Mouse (Mus musculus): ENCODE data around the gene Hecw2. TPM values are rescaled to one million over a fixed set of nuclear protein-coding genes. Genes with fewer than 3 reads are reported as not detected.

The Hecw2 gene
- polyA plus RNA-seq, 1 experiment: 0.47 TPM

- TF ChIP-seq CTCF (IDR thresholded peaks at IDR 0.05; ENCODE audit: control insufficient read depth, insufficient read depth, low read length) (no peak), POLR2A (IDR thresholded peaks at IDR 0.05; ENCODE audit: borderline replicate concordance, control insufficient read depth, low read depth, low read length) (peak; percentile 99)
- no peaks in the 10 kb centered on the region for H3K4me1 ChIP-seq (ENCODE audit: control insufficient read depth, insufficient read depth, low read length)
- peak within 1 kb of the TSS; percentile 92 for H3K4me3 ChIP-seq (replicated peaks; ENCODE audit: control insufficient read depth, low read depth, low read length)
- peak within 1 kb of the TSS; percentile 100 for H3K27ac ChIP-seq (ENCODE audit: control insufficient read depth, insufficient read depth, low read depth, low read length, poor library complexity)
- under 1% methylated on average over 79 of the region's 81 CpGs for WGBS
Observed at GRCm38 (mm10) chr1:53784721-53785418, 410.1 kb downstream of the Hecw2 start, which contains the start of gene Stk17b. Gene Stk17b (minus strand): TSS chr1:53785224.

DNA sequence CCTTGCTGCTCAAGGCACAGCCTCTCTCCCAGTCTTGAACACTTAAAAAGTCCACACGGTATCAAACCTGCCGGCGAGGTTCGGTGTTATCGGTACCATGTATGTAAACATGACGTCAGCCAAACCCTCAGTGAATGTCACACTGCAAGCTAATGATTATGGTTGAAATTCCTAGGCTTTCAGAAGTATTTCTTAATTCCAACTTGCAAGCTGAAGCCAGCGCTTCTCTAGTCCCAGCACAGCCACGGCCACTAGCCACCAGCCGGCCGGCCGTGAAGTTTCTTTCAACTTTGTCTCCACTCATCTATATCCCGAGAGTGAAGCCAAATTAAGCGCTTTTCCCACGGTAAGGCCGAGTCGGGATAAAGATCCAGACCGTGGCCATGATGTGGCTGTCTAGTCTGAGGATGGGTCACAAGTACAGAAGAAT, 410.7 kb downstream of the Hecw2 start:
- H3K4me1 ChIP-seq (ENCODE audit: control insufficient read depth, insufficient read depth, low read length): no peaks in the 10 kb centered on the region
- H3K27ac ChIP-seq (ENCODE audit: control insufficient read depth, insufficient read depth, low read depth, low read length, poor library complexity): peak overlapping the region; percentile 100
- WGBS: under 1% methylated on average over 17 of the region's 17 CpGs
- TF ChIP-seq CTCF (IDR thresholded peaks at IDR 0.05; ENCODE audit: control insufficient read depth, insufficient read depth, low read length) (no peak), POLR2A (IDR thresholded peaks at IDR 0.05; ENCODE audit: borderline replicate concordance, control insufficient read depth, low read depth, low read length) (no peak)
- peak overlapping the region; percentile 92 for H3K4me3 ChIP-seq (replicated peaks; ENCODE audit: control insufficient read depth, low read depth, low read length)

DNA sequence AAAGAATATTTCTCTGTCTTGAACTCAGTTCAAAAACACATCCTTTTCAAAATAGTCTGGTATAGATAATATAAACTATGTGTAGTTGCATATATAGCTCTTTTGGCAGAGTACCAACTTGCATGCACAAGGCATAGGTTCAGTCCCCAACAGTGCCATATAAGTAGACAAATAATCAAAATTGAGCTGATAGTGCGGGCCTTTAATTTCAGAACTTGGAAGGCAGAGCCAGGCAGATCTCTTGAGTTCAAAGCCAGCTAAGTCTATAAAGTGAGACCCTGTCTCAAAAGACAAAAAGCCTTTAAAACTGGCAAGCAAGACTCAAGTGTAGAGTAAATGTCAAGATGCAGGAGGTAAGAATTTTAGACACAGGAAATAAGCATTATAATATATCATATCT, 412.0 kb downstream of the Hecw2 start:
- TF ChIP-seq POLR2A (IDR thresholded peaks at IDR 0.05; ENCODE audit: borderline replicate concordance, control insufficient read depth, low read depth, low read length) (no peak), CTCF (IDR thresholded peaks at IDR 0.05; ENCODE audit: control insufficient read depth, insufficient read depth, low read length) (no peak)
- Histone ChIP-seq H3K4me1 (ENCODE audit: control insufficient read depth, insufficient read depth, low read length) (no peaks in the 10 kb centered on the region; the same call in 1 of the 2 replicates), H3K27ac (ENCODE audit: control insufficient read depth, insufficient read depth, low read depth, low read length, poor library complexity) (no peak overlapping the region), H3K4me3 (replicated peaks; ENCODE audit: control insufficient read depth, low read depth, low read length) (peak overlapping the region; percentile 2)
- 75% methylated on average over 1 of the region's 1 CpGs for WGBS

DNA sequence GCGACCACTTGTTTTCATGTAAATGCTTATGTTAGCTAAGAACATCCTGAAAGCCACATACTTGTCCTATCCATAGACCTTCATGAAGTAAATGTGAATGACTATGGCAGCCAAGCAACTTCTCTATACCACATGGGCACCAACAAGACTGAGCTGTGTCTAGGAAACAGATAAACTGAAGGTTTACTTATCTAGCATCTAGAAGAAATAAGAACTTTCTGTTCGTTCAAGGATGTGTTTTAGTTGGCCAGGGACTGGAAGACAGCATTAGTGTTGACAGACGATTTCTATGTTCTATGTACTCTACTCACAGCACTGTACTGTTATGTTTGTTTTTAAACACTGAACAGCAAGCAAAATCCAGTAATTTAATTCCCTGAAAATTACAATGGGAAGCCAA, 412.9 kb downstream of the Hecw2 start:
- WGBS: 57% methylated on average over 3 of the region's 3 CpGs
- TF ChIP-seq POLR2A (IDR thresholded peaks at IDR 0.05; ENCODE audit: borderline replicate concordance, control insufficient read depth, low read depth, low read length) (no peak), CTCF (IDR thresholded peaks at IDR 0.05; ENCODE audit: control insufficient read depth, insufficient read depth, low read length) (no peak)
- peak overlapping the region; percentile 68 for H3K4me3 ChIP-seq (replicated peaks; ENCODE audit: control insufficient read depth, low read depth, low read length)
- peak overlapping the region; percentile 30; the same call in 1 of the 2 replicates for H3K27ac ChIP-seq (ENCODE audit: control insufficient read depth, insufficient read depth, low read depth, low read length, poor library complexity)
- H3K4me1 ChIP-seq (ENCODE audit: control insufficient read depth, insufficient read depth, low read length): no peaks in the 10 kb centered on the region; the same call in 1 of the 2 replicates

DNA sequence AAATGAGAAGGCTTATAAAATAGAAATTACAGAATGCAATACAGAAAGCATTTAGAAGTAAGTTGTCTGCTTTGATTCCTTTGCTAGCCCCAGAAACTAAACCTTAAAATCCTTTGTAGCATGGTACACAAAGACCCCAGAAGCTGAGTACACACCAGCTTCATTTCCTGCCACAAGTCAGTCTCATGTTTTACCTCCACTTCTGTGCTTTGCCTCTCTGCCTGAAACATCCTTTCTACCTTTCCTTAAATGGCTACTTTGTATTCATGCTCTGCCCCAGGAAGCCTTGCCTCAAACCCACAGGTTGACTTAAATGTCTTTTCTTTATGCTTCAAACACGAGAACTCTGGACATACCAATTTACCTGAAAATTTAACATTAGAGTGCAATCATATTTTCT, 413.7 kb downstream of the Hecw2 start:
- WGBS: 30% methylated on average over 1 of the region's 1 CpGs
- Histone ChIP-seq H3K4me3 (replicated peaks; ENCODE audit: control insufficient read depth, low read depth, low read length) (no peak overlapping the region), H3K27ac (ENCODE audit: control insufficient read depth, insufficient read depth, low read depth, low read length, poor library complexity) (no peak overlapping the region)

GRCm38 (mm10) chr1:53776176-53776905, 418.6 kb downstream of the Hecw2 start:
- 65% methylated on average over 7 of the region's 7 CpGs for WGBS
- Histone ChIP-seq H3K27ac (ENCODE audit: control insufficient read depth, insufficient read depth, low read depth, low read length, poor library complexity) (no peak overlapping the region), H3K4me1 (ENCODE audit: control insufficient read depth, insufficient read depth, low read length) (no peaks in the 10 kb centered on the region; the same call in 1 of the 2 replicates)

More for the DNA sequence above, 413.7 kb downstream of the Hecw2 start:
- H3K4me1 ChIP-seq (ENCODE audit: control insufficient read depth, insufficient read depth, low read length): no peaks in the 10 kb centered on the region; the same call in 1 of the 2 replicates
- TF ChIP-seq CTCF (IDR thresholded peaks at IDR 0.05; ENCODE audit: control insufficient read depth, insufficient read depth, low read length): no peak
- TF ChIP-seq POLR2A (IDR thresholded peaks at IDR 0.05; ENCODE audit: borderline replicate concordance, control insufficient read depth, low read depth, low read length): no peak

GRCm38 (mm10) chr1:53775545-53775944, 419.4 kb downstream of the Hecw2 start:
- Histone ChIP-seq H3K27ac (ENCODE audit: control insufficient read depth, insufficient read depth, low read depth, low read length, poor library complexity) (no peak overlapping the region), H3K4me3 (replicated peaks; ENCODE audit: control insufficient read depth, low read depth, low read length) (no peak overlapping the region), H3K4me1 (ENCODE audit: control insufficient read depth, insufficient read depth, low read length) (no peaks in the 10 kb centered on the region; the same call in 1 of the 2 replicates)
- WGBS: 83% methylated on average over 2 of the region's 2 CpGs
- no peak for TF ChIP-seq CTCF (IDR thresholded peaks at IDR 0.05; ENCODE audit: control insufficient read depth, insufficient read depth, low read length)
- no peak for TF ChIP-seq POLR2A (IDR thresholded peaks at IDR 0.05; ENCODE audit: borderline replicate concordance, control insufficient read depth, low read depth, low read length)

More at GRCm38 (mm10) chr1:53776176-53776905, 418.6 kb downstream of the Hecw2 start:
- H3K4me3 ChIP-seq (replicated peaks; ENCODE audit: control insufficient read depth, low read depth, low read length): peak overlapping the region; percentile 20
- TF ChIP-seq CTCF (IDR thresholded peaks at IDR 0.05; ENCODE audit: control insufficient read depth, insufficient read depth, low read length) (no peak), POLR2A (IDR thresholded peaks at IDR 0.05; ENCODE audit: borderline replicate concordance, control insufficient read depth, low read depth, low read length) (no peak)

DNA sequence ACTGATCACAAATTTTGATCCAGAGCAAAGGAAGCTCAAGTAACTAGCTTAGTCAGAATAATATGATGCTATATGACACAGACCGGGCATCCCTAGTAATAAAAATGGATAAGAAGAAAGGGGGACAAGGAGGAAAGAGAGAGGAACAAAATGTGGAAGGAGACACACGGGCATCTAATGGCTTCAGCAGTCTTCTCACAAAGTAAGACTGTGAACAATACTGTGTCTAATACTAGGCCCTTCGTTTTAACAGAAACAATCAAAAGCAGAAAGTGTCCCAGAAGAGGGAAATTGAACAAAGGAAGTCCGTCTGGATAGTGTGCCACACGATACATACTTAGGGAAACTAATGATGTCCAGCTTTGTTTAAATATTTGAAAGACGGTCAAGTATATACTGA, 419.9 kb downstream of the Hecw2 start:
- no peak overlapping the region for H3K4me3 ChIP-seq (replicated peaks; ENCODE audit: control insufficient read depth, low read depth, low read length)
- TF ChIP-seq CTCF (IDR thresholded peaks at IDR 0.05; ENCODE audit: control insufficient read depth, insufficient read depth, low read length) (no peak), POLR2A (IDR thresholded peaks at IDR 0.05; ENCODE audit: borderline replicate concordance, control insufficient read depth, low read depth, low read length) (no peak)
- no peaks in the 10 kb centered on the region; the same call in 1 of the 2 replicates for H3K4me1 ChIP-seq (ENCODE audit: control insufficient read depth, insufficient read depth, low read length)
- 53% methylated on average over 6 of the region's 6 CpGs for WGBS
- no peak overlapping the region for H3K27ac ChIP-seq (ENCODE audit: control insufficient read depth, insufficient read depth, low read depth, low read length, poor library complexity)
